Mouse (Mus musculus): ENCODE measurements around the gene Gcsh. TPM values are rescaled to one million over a fixed set of nuclear protein-coding genes. Genes with fewer than 3 reads are reported as not detected.

Gcsh gene
- 82.4 and 86.5 TPM in 2 replicates for polyA plus RNA-seq (2015; fragmentation: Nextera tagmentation; extraction: Ambion mirVana)

DNA sequence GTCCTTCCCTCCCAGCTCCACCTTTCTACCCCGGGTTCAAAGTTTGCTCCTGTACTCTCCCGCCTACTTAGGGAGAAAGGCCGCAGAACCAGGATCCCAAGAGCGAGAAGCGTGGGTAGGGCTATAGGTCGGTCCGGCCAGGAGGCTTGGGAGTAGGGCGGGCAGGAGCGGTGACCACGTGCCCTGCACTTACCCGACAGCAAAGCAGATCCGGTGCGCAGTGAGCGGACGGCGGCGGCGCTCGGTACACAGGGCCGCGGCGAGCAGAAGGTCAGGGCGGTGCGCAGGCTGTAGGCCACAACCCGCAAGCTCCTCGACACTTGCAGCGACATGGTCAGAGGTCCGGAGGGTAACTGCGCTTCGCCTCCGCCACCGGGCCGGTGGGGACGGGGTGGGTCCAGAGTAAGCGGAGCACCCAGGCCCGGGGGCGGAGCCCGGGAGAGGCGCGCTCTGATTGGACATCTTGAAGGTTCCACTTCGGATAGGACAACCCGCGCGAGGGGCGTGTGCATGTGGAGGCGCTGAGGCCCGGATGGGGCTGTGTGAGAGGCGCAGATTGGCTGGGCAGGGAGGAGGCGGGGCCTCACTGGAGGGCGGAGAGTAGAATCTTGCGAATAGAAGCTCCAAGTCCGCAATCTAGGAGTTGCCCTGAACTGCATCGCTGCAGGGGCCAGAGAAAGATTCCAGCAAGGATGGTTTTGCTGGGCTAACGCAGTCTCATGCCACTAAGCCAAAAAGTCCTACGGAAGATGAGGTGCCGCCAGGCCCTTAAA is at the start of gene Gcsh:
Gene Gcsh, minus strand, starts transcription at position 443 of the 773 bp plus-strand sequence.
- H3K4me3 ChIP-seq (replicated peaks) = peak within 1 kb of the TSS; percentile 87
- H3K27me3 ChIP-seq = no peaks in the 10 kb centered on the region
- ATAC-seq (ENCODE audit: insufficient number of reproducible peaks, low FRiP score, low TSS enrichment, low read depth) = peak; percentile 100
- peak within 1 kb of the TSS; percentile 70; the same call in 1 of the 2 replicates for H3K27ac ChIP-seq (replicated peaks)
- no peaks in the 10 kb centered on the region for H3K9me3 ChIP-seq (replicated peaks)
- under 1% methylated on average over 56 of the region's 56 CpGs for WGBS
- no peaks in the 10 kb centered on the region for H3K36me3 ChIP-seq
- peak within 1 kb of the TSS; percentile 57 for H3K9ac ChIP-seq
- peaks cover 14% of the 10 kb centered on the region; the same call in 1 of the 2 replicates for H3K4me1 ChIP-seq
- peak within 1 kb of the TSS; percentile 95 for H3K4me2 ChIP-seq (replicated peaks)

DNA sequence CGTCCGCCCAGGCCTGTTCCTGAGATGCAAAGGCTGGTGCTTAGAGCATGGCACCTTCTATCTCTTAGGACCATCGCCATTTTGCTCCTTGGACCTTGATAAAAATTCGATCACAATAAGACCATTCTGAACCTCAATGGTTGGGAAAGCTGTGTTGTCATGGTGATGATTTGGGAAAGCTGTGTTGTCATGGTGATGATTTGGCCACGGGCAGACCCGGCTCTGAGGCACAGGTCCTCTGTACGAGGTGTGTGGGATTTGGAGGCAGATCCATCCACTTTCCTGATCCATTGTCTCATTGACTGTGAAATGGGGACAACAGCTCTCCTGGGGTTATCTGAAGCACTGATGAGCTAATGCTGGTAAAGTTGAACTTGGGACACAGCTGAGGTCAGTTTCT is 46.5 kb upstream of the Gcsh start:
- Histone ChIP-seq H3K4me2 (replicated peaks) (no peak overlapping the region), H3K4me3 (replicated peaks) (no peak overlapping the region), H3K9ac (no peak overlapping the region), H3K27ac (replicated peaks) (no peak overlapping the region), H3K4me1 (no peaks in the 10 kb centered on the region), H3K27me3 (no peaks in the 10 kb centered on the region), H3K36me3 (no peaks in the 10 kb centered on the region), H3K9me3 (replicated peaks) (no peaks in the 10 kb centered on the region)
- 68% methylated on average over 7 of the region's 7 CpGs for WGBS
- ATAC-seq (ENCODE audit: insufficient number of reproducible peaks, low FRiP score, low TSS enrichment, low read depth) = no peak

DNA sequence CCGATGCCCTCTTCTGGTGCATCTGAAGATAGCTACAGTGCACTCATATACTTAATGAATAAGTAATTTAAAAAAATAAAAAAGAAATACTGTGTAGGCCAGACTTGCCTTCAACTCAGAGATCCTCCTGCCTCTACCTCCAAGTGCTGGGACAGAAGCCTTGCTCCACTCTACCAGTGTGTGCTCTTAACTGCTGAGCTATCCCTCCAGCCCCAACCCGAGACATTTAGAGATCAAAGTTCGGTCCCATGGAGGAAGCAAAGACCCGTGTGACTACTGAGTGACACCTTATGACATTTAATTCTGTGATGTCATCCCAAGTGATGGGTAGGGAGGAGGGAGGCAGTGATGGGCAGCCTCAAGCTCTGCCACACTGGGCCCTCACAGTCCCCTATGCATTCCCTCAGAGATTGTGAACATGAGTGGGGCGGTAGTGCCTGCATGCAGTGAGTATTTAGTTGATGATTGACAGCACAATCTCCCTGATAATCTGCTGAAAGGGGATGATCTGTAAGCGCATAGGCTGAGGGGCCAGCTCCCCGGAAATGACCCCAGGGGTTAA is 44.1 kb upstream of the Gcsh start:
- Histone ChIP-seq H3K4me1 (no peaks in the 10 kb centered on the region), H3K9ac (no peak overlapping the region), H3K9me3 (replicated peaks) (no peaks in the 10 kb centered on the region), H3K27me3 (no peaks in the 10 kb centered on the region), H3K27ac (replicated peaks) (no peak overlapping the region), H3K4me3 (replicated peaks) (no peak overlapping the region), H3K4me2 (replicated peaks) (no peak overlapping the region), H3K36me3 (no peaks in the 10 kb centered on the region)
- ATAC-seq (ENCODE audit: insufficient number of reproducible peaks, low FRiP score, low TSS enrichment, low read depth) = no peak
- 76% methylated on average over 7 of the region's 7 CpGs for WGBS

- no peak overlapping the region for H3K4me3 ChIP-seq (replicated peaks)
- no peaks in the 10 kb centered on the region for H3K36me3 ChIP-seq
- no peaks in the 10 kb centered on the region for H3K27me3 ChIP-seq
- no peaks in the 10 kb centered on the region for H3K9me3 ChIP-seq (replicated peaks)
- no peaks in the 10 kb centered on the region for H3K4me1 ChIP-seq
- 71% methylated on average over 3 of the region's 3 CpGs for WGBS
- H3K4me2 ChIP-seq (replicated peaks) = no peak overlapping the region
- H3K27ac ChIP-seq (replicated peaks) = no peak overlapping the region
- ATAC-seq (ENCODE audit: insufficient number of reproducible peaks, low FRiP score, low TSS enrichment, low read depth) = no peak
- H3K9ac ChIP-seq = no peak overlapping the region
Observed at GRCm38 (mm10) chr8:117033393-117033792, 40.1 kb upstream of the Gcsh start.

DNA sequence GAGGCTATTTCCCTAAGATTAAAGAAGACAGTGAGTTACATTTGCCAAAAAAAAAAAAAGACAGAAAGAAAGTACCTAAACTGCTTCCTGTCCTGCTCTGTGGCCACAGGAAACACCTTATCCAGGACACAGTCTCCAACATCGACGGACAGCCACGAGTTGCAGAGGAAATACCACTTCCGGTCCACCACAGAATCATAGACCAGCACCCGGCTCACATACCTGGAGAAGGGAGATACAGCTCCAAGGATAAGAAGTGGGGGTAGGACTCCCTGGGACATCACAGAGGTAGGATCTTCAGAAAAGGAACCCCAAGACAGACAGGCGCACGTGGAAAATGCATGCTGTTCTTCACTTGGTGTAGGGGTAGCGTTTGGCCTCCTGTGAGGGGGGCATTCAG is 39.3 kb upstream of the Gcsh start:
- Histone ChIP-seq H3K4me1 (no peaks in the 10 kb centered on the region), H3K36me3 (no peaks in the 10 kb centered on the region), H3K27ac (replicated peaks) (no peak overlapping the region), H3K4me3 (replicated peaks) (no peak overlapping the region), H3K4me2 (replicated peaks) (no peak overlapping the region), H3K9me3 (replicated peaks) (no peaks in the 10 kb centered on the region), H3K27me3 (no peaks in the 10 kb centered on the region), H3K9ac (no peak overlapping the region)
- 72% methylated on average over 8 of the region's 8 CpGs for WGBS
- ATAC-seq (ENCODE audit: insufficient number of reproducible peaks, low FRiP score, low TSS enrichment, low read depth) = no peak

- no peaks in the 10 kb centered on the region for H3K36me3 ChIP-seq
- H3K4me1 ChIP-seq = no peaks in the 10 kb centered on the region
- no peak overlapping the region for H3K4me3 ChIP-seq (replicated peaks)
- H3K27ac ChIP-seq (replicated peaks) = no peak overlapping the region
- no peak overlapping the region for H3K9ac ChIP-seq
- H3K4me2 ChIP-seq (replicated peaks) = no peak overlapping the region
- no peak for ATAC-seq (ENCODE audit: insufficient number of reproducible peaks, low FRiP score, low TSS enrichment, low read depth)
- no peaks in the 10 kb centered on the region for H3K9me3 ChIP-seq (replicated peaks)
- H3K27me3 ChIP-seq = no peaks in the 10 kb centered on the region
- 64% methylated on average over 6 of the region's 6 CpGs for WGBS
Observed at GRCm38 (mm10) chr8:117031476-117031875, 38.1 kb upstream of the Gcsh start.

- Histone ChIP-seq H3K9ac (no peak overlapping the region), H3K27ac (replicated peaks) (no peak overlapping the region), H3K4me2 (replicated peaks) (no peak overlapping the region), H3K4me3 (replicated peaks) (no peak overlapping the region), H3K9me3 (replicated peaks) (no peaks in the 10 kb centered on the region), H3K4me1 (no peaks in the 10 kb centered on the region), H3K27me3 (no peaks in the 10 kb centered on the region), H3K36me3 (no peaks in the 10 kb centered on the region)
- ATAC-seq (ENCODE audit: insufficient number of reproducible peaks, low FRiP score, low TSS enrichment, low read depth) = no peak
- 90% methylated on average over 10 of the region's 10 CpGs for WGBS
Observed at GRCm38 (mm10) chr8:117028686-117029085, 35.3 kb upstream of the Gcsh start.

GRCm38 (mm10) chr8:117027601-117028000 is 34.3 kb upstream of the Gcsh start:
- Histone ChIP-seq H3K9me3 (replicated peaks) (no peaks in the 10 kb centered on the region), H3K4me2 (replicated peaks) (no peak overlapping the region), H3K4me1 (no peaks in the 10 kb centered on the region), H3K27me3 (no peaks in the 10 kb centered on the region), H3K9ac (no peak overlapping the region), H3K36me3 (no peaks in the 10 kb centered on the region), H3K4me3 (replicated peaks) (no peak overlapping the region), H3K27ac (replicated peaks) (no peak overlapping the region)
- 83% methylated on average over 5 of the region's 5 CpGs for whole genome bisulfite sequencing
- ATAC-seq (ENCODE audit: insufficient number of reproducible peaks, low FRiP score, low TSS enrichment, low read depth) = no peak

GRCm38 (mm10) chr8:117022297-117022993 is 29.1 kb upstream of the Gcsh start:
- Histone ChIP-seq H3K9ac (no peak overlapping the region), H3K4me2 (replicated peaks) (no peak overlapping the region), H3K27ac (replicated peaks) (no peak overlapping the region), H3K9me3 (replicated peaks) (no peaks in the 10 kb centered on the region), H3K36me3 (no peaks in the 10 kb centered on the region), H3K27me3 (no peaks in the 10 kb centered on the region), H3K4me1 (no peaks in the 10 kb centered on the region), H3K4me3 (replicated peaks) (no peak overlapping the region)
- WGBS = 71% methylated on average over 1 of the region's 1 CpGs
- no peak for ATAC-seq (ENCODE audit: insufficient number of reproducible peaks, low FRiP score, low TSS enrichment, low read depth)

GRCm38 (mm10) chr8:117019323-117020275 is 26.3 kb upstream of the Gcsh start:
- no peak for ATAC-seq (ENCODE audit: insufficient number of reproducible peaks, low FRiP score, low TSS enrichment, low read depth)
- Histone ChIP-seq H3K27ac (replicated peaks) (no peak overlapping the region), H3K36me3 (no peaks in the 10 kb centered on the region), H3K4me2 (replicated peaks) (no peak overlapping the region), H3K4me1 (no peaks in the 10 kb centered on the region), H3K9me3 (replicated peaks) (no peaks in the 10 kb centered on the region), H3K9ac (no peak overlapping the region), H3K27me3 (no peaks in the 10 kb centered on the region), H3K4me3 (replicated peaks) (no peak overlapping the region)
- 74% methylated on average over 18 of the region's 18 CpGs for WGBS

DNA sequence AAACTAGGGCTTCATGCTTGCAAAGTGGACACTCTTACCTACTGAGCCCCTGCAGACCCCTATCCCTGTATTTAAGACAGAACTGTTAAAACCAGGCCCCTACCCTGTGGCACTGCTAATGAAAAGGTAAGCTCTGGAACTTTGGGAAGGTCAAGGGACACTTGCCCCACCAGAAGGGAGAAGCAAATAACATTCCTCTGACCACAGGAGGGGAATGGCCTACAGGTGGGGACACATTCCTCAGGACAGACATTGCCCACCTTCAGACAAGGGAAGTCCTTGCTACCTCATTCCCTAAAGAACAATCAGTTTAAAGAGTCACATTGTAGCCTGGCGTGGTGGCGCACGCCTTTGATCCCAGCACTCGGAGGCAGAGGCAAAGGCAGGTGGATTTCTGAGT is 24.6 kb upstream of the Gcsh start:
- H3K4me3 ChIP-seq (replicated peaks) = no peak overlapping the region
- ATAC-seq (ENCODE audit: insufficient number of reproducible peaks, low FRiP score, low TSS enrichment, low read depth) = no peak
- WGBS = 90% methylated on average over 4 of the region's 4 CpGs
- no peaks in the 10 kb centered on the region for H3K27me3 ChIP-seq
- H3K4me2 ChIP-seq (replicated peaks) = no peak overlapping the region
- H3K27ac ChIP-seq (replicated peaks) = no peak overlapping the region
- H3K9ac ChIP-seq = no peak overlapping the region
- no peaks in the 10 kb centered on the region for H3K4me1 ChIP-seq
- no peaks in the 10 kb centered on the region for H3K36me3 ChIP-seq
- no peaks in the 10 kb centered on the region for H3K9me3 ChIP-seq (replicated peaks)
